Mouse (Mus musculus) liver, postnatal 0 days (tissue): ENCODE measurements around the gene Zbtb46. TPM values are rescaled to one million over a fixed set of nuclear protein-coding genes. Genes with fewer than 3 reads are reported as not detected.

Experiments used
- ATAC-seq: fragments of 200-750 bp; cut with Nextera tagmentation; 2 replicates; pipeline ENCODE4 v1.8.0; 2017; ENCODE audit warnings: mild to moderate bottlenecking, moderate library complexity
- DNase-seq: peaks from one replicate; pipeline ENCODE4 v3.0.0-alpha.2; 2016
- H3K27ac ChIP-seq: fragments of 300-500 bp; sonication (generic); 2 replicates; pipeline ENCODE4 v1.5.1; 2014; ENCODE audit warnings: antibody characterized with exemption, moderate library complexity, mild to moderate bottlenecking, low read depth
- H3K27me3 ChIP-seq: fragments of 300-500 bp; sonication (generic); 2 replicates; pipeline ENCODE4 v1.6.1; 2014; ENCODE audit warnings: low read length, control low read depth, mixed read lengths; ENCODE audit not compliant: insufficient read depth
- H3K36me3 ChIP-seq: fragments of 300-500 bp; sonication (generic); replicated peaks from 2 replicates; pipeline ENCODE4 v1.6.1; 2014; ENCODE audit warnings: mild to moderate bottlenecking, control low read depth, low read length, moderate library complexity, mixed read lengths; ENCODE audit not compliant: insufficient read depth
- H3K4me1 ChIP-seq: fragments of 300-500 bp; sonication (generic); 2 replicates; pipeline ENCODE4 v1.6.1; 2014; ENCODE audit warnings: antibody characterized with exemption, mild to moderate bottlenecking, control low read depth; ENCODE audit not compliant: insufficient read depth
- H3K4me2 ChIP-seq: fragments of 300-500 bp; sonication (generic); 2 replicates; pipeline ENCODE4 v1.6.1; 2014; ENCODE audit warnings: low read depth, mild to moderate bottlenecking, low read length, moderate library complexity, mixed read lengths
- H3K4me3 ChIP-seq: fragments of 300-500 bp; sonication (generic); 2 replicates; pipeline ENCODE4 v1.5.1; 2014; ENCODE audit warnings: low read depth, low read length
- H3K9ac ChIP-seq: fragments of 300-500 bp; sonication (generic); replicated peaks from 2 replicates; pipeline ENCODE4 v1.6.1; 2014; ENCODE audit warnings: mild to moderate bottlenecking, moderate library complexity
- H3K9me3 ChIP-seq: fragments of 300-500 bp; sonication (generic); 2 replicates; pipeline ENCODE4 v1.6.1; 2016; ENCODE audit warnings: mild to moderate bottlenecking, control low read depth, low read length, mixed read lengths
- CTCF ChIP-seq: sonication (generic); IDR thresholded peaks from 2 replicates; pipeline ENCODE4 v1.5.1; 2016; ENCODE audit warnings: antibody characterized with exemption, low read depth
- EP300 ChIP-seq: IDR thresholded peaks from 2 replicates; pipeline ENCODE4 v1.6.1; 2016; ENCODE audit warnings: antibody characterized with exemption, low read depth, mild to moderate bottlenecking
- WGBS: fragments of 180-500 bp; shearing (Covaris S2); extraction: QIAGEN DNeasy Blood & Tissue Kit; methylation state at CpG from one replicate; pipeline ENCODE4 v1.1.7; 2014; ENCODE audit not compliant: insufficient replicate concordance; 5-methylcytosine and 5-hydroxymethylcytosine counted together
- polyA plus RNA-seq: library from polyadenylated mRNA; unstranded; fragments of >200 nt; fragmentation: Nextera tagmentation; extraction: Ambion mirVana; gene quantifications from 2 replicates; pipeline ENCODE4 v1.2.1, GENCODE M21; 2015

The Zbtb46 gene
- polyA plus RNA-seq, 1 experiment from 2014 or later: 3.5 TPM

DNA sequence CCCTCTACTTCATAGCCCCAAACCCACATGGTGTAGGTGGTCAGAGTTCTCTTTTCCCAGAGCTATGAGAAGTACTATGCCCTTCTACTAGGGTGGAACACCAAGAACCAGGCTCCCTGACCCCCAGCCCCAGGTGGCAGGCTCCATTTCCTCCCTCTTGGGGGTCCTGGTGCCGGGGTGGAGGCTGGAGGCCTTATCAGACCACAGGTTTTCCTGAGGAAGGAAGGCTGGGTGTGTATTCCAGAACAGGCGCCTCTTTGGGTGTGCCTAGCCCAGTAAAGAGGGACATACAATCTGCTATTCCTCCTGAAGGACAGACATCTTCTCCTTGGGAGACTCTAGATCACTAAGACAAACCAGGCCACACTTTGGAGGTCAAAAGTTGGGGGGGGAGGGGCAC lies 11.1 kb upstream of the Zbtb46 start:
- Histone ChIP-seq H3K9ac (no peak overlapping the region), H3K4me1 (peaks cover 8% of the 10 kb centered on the region), H3K9me3 (no peaks in the 10 kb centered on the region), H3K36me3 (no peaks in the 10 kb centered on the region), H3K27ac (no peak overlapping the region), H3K27me3 (no peaks in the 10 kb centered on the region), H3K4me2 (no peak overlapping the region), H3K4me3 (no peak overlapping the region)
- ATAC-seq: no peak
- TF ChIP-seq CTCF: no peak
- TF ChIP-seq EP300: no peak
- WGBS: 39% methylated on average over 2 of the region's 2 CpGs
- no peak for DNase-seq

DNA sequence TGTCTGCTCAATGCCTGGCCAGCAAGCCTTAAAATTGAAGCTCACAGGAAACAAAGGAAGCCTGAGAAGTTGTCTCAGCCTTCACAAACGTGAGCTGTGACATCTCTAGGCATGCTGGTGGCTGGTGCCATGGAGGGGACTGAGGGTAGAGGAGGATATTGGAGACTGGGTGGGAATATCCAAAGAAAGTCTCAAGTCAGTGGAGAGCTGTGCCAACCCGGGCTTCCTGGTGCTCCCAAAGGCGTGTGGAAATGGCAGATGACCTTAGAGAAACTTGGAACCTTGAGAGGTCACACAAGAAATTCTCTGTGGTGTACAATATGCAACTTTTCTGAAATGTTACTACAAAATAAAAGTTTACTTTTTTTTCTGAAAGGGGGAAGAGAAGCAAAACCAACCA lies 6.2 kb upstream of the Zbtb46 start:
- H3K27me3 ChIP-seq: peaks cover 9% of the 10 kb centered on the region
- no peak for ATAC-seq

DNA sequence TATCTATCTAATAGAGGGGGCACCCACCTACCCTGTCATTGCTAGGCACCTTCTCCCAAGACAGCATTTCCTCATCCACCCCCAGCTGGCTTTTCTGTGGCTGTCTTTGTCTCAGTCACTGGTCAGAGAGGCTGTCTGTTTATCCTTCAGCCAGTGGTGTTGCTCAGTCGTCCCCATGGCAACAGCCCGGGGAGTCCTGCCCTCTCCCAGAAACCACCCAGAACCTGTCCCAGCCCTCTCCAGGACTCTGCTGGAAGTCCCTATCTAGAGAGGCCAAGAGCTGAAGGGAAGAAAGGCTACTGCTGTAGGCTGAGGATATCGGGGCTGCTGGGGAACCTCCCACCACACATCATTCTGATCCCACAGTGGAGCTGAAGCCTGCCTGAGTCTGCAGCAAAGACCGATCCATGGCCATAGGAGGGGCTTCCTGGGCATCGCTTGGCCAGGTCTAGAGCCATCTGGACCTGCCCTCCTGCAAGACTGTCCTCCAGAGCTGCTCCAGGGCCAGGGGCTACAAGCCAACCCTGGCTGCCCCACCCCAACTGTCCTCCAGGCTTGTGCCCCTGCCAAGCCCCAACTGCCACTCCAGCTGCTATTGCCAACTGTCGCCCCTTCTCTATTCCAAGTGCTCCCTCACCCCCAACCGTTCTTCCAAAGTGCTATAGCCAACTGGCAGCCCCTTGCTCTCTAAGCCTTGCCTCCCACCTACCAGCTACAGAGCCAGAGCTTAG lies 3.9 kb upstream of the Zbtb46 start:
- Histone ChIP-seq H3K27me3 (peaks cover 21% of the 10 kb centered on the region), H3K9ac (no peak overlapping the region), H3K4me3 (no peak overlapping the region), H3K4me1 (peaks cover 19% of the 10 kb centered on the region), H3K36me3 (no peaks in the 10 kb centered on the region), H3K27ac (no peak overlapping the region), H3K4me2 (no peak overlapping the region), H3K9me3 (no peaks in the 10 kb centered on the region)
- WGBS: 34% methylated on average over 7 of the region's 7 CpGs
- ATAC-seq (peak; percentile 14), DNase-seq (peak; percentile 63)
- TF ChIP-seq EP300: 0 out of 2 replicates have a peak, but pooled peaks have one; percentile 25
- no peak for TF ChIP-seq CTCF

More for the DNA sequence above, 6.2 kb upstream of the Zbtb46 start:
- 55% methylated on average over 3 of the region's 3 CpGs for WGBS
- Histone ChIP-seq H3K9ac (no peak overlapping the region), H3K27ac (no peak overlapping the region), H3K4me3 (no peak overlapping the region), H3K4me1 (peaks cover 5% of the 10 kb centered on the region), H3K36me3 (no peaks in the 10 kb centered on the region), H3K9me3 (no peaks in the 10 kb centered on the region), H3K4me2 (no peak overlapping the region)
- no peak for TF ChIP-seq EP300
- no peak for TF ChIP-seq CTCF
- DNase-seq: no peak

DNA sequence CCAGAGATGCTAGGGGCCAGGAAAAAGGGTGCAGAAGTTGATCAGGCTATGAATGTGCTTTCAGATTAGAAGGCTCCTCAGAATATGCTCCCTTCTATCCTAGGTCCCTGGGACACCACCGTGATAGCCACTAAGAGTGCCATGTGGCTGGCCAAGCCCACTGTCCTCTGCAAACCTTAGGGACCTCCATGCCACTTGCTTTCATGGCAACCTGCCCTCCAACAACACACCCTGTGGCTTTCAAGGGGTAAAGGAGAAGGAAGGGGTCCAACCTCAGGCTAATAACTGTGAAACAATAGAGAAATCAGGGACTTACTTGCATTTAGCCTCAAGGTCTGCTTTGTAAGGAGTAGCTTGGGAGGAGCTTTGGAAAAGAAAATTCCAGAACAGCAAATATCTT lies 3.4 kb upstream of the Zbtb46 start:
- peaks cover 22% of the 10 kb centered on the region for H3K4me1 ChIP-seq
- H3K36me3 ChIP-seq: no peaks in the 10 kb centered on the region
- no peak for DNase-seq
- no peak for ATAC-seq
- no peak overlapping the region for H3K9ac ChIP-seq
- 75% methylated on average over 1 of the region's 1 CpGs for WGBS
- no peaks in the 10 kb centered on the region for H3K9me3 ChIP-seq
- H3K4me2 ChIP-seq: no peak overlapping the region
- TF ChIP-seq CTCF (no peak), EP300 (no peak)
- no peak overlapping the region for H3K27ac ChIP-seq
- H3K27me3 ChIP-seq: peaks cover 21% of the 10 kb centered on the region
- H3K4me3 ChIP-seq: no peak overlapping the region

DNA sequence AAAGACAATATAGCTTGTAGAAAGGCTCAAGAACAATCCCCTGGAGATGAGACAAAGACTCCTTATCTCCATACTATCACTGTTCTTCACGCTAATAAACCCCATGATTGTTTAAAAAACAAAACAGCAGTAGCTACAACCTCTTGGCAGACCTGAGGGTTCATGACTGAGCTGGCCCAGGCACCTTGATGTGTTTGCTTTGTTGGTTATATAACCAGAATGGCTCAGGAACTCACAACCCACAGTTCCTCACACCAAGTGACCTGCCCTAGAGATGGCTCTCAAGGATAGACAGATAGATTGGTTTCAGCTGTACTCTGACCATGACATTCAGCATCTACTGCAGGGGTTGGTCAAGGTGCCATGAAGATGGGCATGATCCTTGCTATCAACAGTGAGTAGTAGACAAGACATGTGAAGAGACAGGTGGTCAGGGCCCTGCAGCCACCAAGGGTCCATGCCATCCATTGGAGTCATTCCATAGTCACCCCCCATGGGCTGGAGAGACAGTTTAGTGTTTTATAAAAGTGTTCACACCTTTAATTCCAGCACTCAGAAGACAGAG lies 2.4 kb upstream of the Zbtb46 start:
- 68% methylated on average over 1 of the region's 1 CpGs for WGBS
- TF ChIP-seq EP300 (no peak), CTCF (no peak)
- Histone ChIP-seq H3K9me3 (no peaks in the 10 kb centered on the region), H3K27me3 (peaks cover 21% of the 10 kb centered on the region), H3K4me3 (no peak overlapping the region), H3K4me1 (peaks cover 28% of the 10 kb centered on the region), H3K36me3 (no peaks in the 10 kb centered on the region), H3K9ac (no peak overlapping the region), H3K4me2 (no peak overlapping the region), H3K27ac (no peak overlapping the region)
- no peak for DNase-seq
- ATAC-seq: no peak

DNA sequence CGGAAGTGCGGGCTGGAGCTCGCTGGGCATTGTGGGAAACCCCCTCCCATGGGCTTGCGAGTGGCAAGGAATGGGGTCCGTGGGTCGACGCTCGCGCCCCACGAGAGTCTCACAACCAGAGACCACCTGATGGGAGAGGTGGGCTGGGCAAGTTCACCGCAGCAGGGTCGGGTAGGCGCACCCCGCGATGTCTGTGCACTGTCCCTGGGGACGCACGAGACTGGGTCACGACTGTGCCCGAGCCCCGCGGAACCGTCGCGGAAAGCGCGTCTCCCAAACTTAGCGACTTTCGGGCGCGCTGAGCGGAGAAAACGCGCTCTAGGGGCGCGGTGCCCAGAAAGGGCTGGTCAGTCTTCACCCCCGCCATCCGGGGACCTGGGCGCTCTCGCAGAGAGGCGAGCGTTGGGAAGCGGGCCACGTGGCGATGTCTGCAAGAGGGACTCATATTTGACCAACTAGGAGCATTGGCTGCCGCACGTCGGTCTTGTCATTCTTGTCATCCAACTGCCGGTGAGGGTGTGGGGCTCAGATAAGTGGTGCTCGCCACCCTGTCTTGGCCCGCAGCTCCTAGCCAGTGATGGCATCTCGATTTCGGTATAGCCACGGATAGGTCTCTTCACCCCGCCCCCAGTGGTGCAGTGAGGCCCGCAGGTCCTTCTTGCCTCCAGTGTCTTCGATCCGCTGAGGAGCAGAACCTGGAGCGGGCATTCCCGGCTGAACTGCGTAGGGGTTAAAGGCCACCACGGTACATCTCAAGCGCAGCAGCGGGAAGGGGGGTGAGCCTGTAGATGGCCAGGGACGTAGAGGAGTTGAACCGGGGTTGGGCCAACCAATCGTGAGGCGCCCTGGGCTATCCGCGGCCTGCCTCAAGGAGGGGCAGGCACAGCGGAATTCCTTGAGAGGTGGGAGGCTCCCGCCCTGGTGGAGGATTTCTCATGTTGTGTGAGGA lies 721 bp upstream of the Zbtb46 start:
- DNase-seq (peak; percentile 77), ATAC-seq (peak; percentile 64)
- TF ChIP-seq EP300 (peak; percentile 86), CTCF (no peak; the same call in 1 of the 2 replicates)
- peak overlapping the region; percentile 83 for H3K4me3 ChIP-seq
- peak overlapping the region; percentile 100 for H3K4me2 ChIP-seq
- 2% methylated on average over 63 of the region's 71 CpGs for WGBS
- H3K36me3 ChIP-seq: no peaks in the 10 kb centered on the region
- H3K9me3 ChIP-seq: no peaks in the 10 kb centered on the region
- peak overlapping the region; percentile 74 for H3K9ac ChIP-seq
- peaks cover 29% of the 10 kb centered on the region for H3K4me1 ChIP-seq
- H3K27ac ChIP-seq: peak overlapping the region; percentile 86
- peaks cover 21% of the 10 kb centered on the region for H3K27me3 ChIP-seq
